Mouse (Mus musculus): ENCODE measurements around the gene Uqcrc2.

- TF ChIP-seq CTCF (IDR thresholded peaks at IDR 0.05; ENCODE audit: extremely low read depth, insufficient read depth, insufficient read length, insufficient replicate concordance), result no peak
- TF ChIP-seq POLR2A (IDR thresholded peaks at IDR 0.05; ENCODE audit: low read depth, low read length), result no peak
Observed at GRCm38 (mm10) chr7:120632518-120632917, 2.5 kb upstream of the Uqcrc2 start.

Data from spleen, adult 2 months (tissue).